Mouse (Mus musculus) C2C12 (cell line): ENCODE results near the gene Gm7694. TPM values are rescaled to one million over a fixed set of nuclear protein-coding genes. Genes with fewer than 3 reads are reported as not detected.

Experiments used
- H3K27me3 ChIP-seq: one replicate; pipeline ENCODE4 v1.6.1; 2011; ENCODE audit not compliant: control insufficient read depth, insufficient read depth, insufficient read length
- H3K36me3 ChIP-seq: one replicate; pipeline ENCODE4 v1.6.1; 2011; ENCODE audit not compliant: control insufficient read depth, insufficient read depth
- H3K4me3 ChIP-seq: one replicate; pipeline ENCODE4 v1.5.1; 2011; ENCODE audit warnings: mild to moderate bottlenecking, control low read depth; ENCODE audit not compliant: poor library complexity, insufficient read depth, severe bottlenecking
- H3K79me2 ChIP-seq: one replicate; pipeline ENCODE4 v1.6.1; 2011; ENCODE audit not compliant: control insufficient read depth, insufficient read depth
- H3K79me3 ChIP-seq: one replicate; pipeline ENCODE4 v1.6.1; 2011; ENCODE audit warnings: low read depth, control low read depth
- H3ac ChIP-seq: one replicate; pipeline ENCODE3; 2011; ENCODE audit warnings: low read depth; ENCODE audit not compliant: control insufficient read depth, insufficient read length
- CEBPB ChIP-seq: IDR thresholded peaks from one replicate; pipeline ENCODE4 v1.6.1; 2011; ENCODE audit warnings: low read depth, mild to moderate bottlenecking, control low read depth, moderate library complexity
- CTCF ChIP-seq: IDR thresholded peaks from one replicate; pipeline ENCODE4 v1.5.1; 2011; ENCODE audit not compliant: control insufficient read depth, insufficient read depth, insufficient read length
- FOSL1 ChIP-seq: IDR thresholded peaks from one replicate; pipeline ENCODE4 v1.8.0; 2011; ENCODE audit warnings: mild to moderate bottlenecking, low read length; ENCODE audit not compliant: poor library complexity, insufficient read depth, severe bottlenecking
- MAX ChIP-seq: IDR thresholded peaks from one replicate; pipeline ENCODE4 v1.6.1; 2011; ENCODE audit warnings: mild to moderate bottlenecking, control low read depth
- MYOD1 ChIP-seq: IDR thresholded peaks from one replicate; pipeline ENCODE4 v1.6.1; 2011; ENCODE audit warnings: low read depth; ENCODE audit not compliant: control insufficient read depth, insufficient read length
- MYOG ChIP-seq: IDR thresholded peaks from one replicate; pipeline ENCODE4 v1.6.1; 2011; ENCODE audit not compliant: control insufficient read depth, insufficient read length; ENCODE audit errors: extremely low read depth
- USF1 ChIP-seq: IDR thresholded peaks from one replicate; pipeline ENCODE4 v1.6.1; 2011; ENCODE audit warnings: low read depth, mild to moderate bottlenecking, control low read depth, moderate library complexity
- polyA plus RNA-seq: library from polyadenylated mRNA; unstranded; fragments of >200 nt; fragmentation: generic; extraction: Trizol; gene quantifications from one replicate; pipeline ENCODE4 v1.2.1, GENCODE M21; 2012; ENCODE audit warnings: missing spikeins

Gene Gm7694
- polyA plus RNA-seq, 1 experiment, result 0.01 TPM

DNA sequence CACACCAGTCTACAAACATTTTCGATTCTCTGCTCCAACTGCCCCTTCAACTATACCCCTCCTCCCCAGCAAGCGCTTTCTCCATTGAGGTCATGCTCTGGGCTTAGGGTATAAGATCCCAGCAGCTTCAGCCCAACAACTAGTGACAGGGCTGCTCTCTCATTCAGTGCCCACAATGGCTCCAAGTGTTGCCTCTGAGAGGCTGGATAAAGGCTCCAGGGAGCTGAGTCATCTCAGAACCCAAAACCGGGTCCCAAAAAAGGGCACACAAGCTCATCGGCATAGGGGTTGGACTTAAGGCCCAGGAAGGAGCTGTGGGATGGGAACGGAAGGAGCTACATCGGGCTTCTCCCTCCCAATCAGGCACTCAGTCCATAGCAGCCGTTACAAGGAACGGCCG, 4.4 kb downstream of the Gm7694 start:
- no peak overlapping the region for H3K4me3 ChIP-seq
- H3ac ChIP-seq, result no peak overlapping the region
- no peaks in the 10 kb centered on the region for H3K36me3 ChIP-seq
- no peak for TF ChIP-seq CTCF
- TF ChIP-seq MAX, result no peak
- TF ChIP-seq CEBPB, result no peak
- TF ChIP-seq MYOD1, result no peak
- TF ChIP-seq MYOG, result no peak
- no peak for TF ChIP-seq USF1
- no peak for TF ChIP-seq FOSL1
- H3K27me3 ChIP-seq, result peaks cover 42% of the 10 kb centered on the region
- no peaks in the 10 kb centered on the region for H3K79me2 ChIP-seq
- H3K79me3 ChIP-seq, result no peaks in the 10 kb centered on the region

- TF ChIP-seq MAX, result no peak
- no peak for TF ChIP-seq MYOD1
- no peak for TF ChIP-seq CEBPB
- TF ChIP-seq FOSL1, result no peak
- TF ChIP-seq USF1, result no peak
- TF ChIP-seq CTCF, result no peak
- TF ChIP-seq MYOG, result no peak
- no peaks in the 10 kb centered on the region for H3K79me2 ChIP-seq
- H3K36me3 ChIP-seq, result no peaks in the 10 kb centered on the region
- no peak overlapping the region for H3ac ChIP-seq
- H3K27me3 ChIP-seq, result peaks cover 46% of the 10 kb centered on the region
- no peaks in the 10 kb centered on the region for H3K79me3 ChIP-seq
- no peak overlapping the region for H3K4me3 ChIP-seq
These were observed 6.6 kb downstream of the Gm7694 start for GRCm38 (mm10) chr1:170299496-170299895.

- no peaks in the 10 kb centered on the region for H3K79me3 ChIP-seq
- no peaks in the 10 kb centered on the region for H3K36me3 ChIP-seq
- H3ac ChIP-seq, result no peak overlapping the region
- H3K79me2 ChIP-seq, result no peaks in the 10 kb centered on the region
- peaks cover 22% of the 10 kb centered on the region for H3K27me3 ChIP-seq
- TF ChIP-seq CTCF (no peak), FOSL1 (no peak), MYOD1 (no peak), CEBPB (no peak), MAX (no peak), MYOG (no peak), USF1 (no peak)
- H3K4me3 ChIP-seq, result no peak overlapping the region
These were observed 11.2 kb downstream of the Gm7694 start for GRCm38 (mm10) chr1:170294786-170295570.

GRCm38 (mm10) chr1:170293257-170293656, 12.9 kb downstream of the Gm7694 start:
- Histone ChIP-seq H3ac (no peak overlapping the region), H3K36me3 (no peaks in the 10 kb centered on the region), H3K79me2 (no peaks in the 10 kb centered on the region), H3K4me3 (no peak overlapping the region), H3K27me3 (peaks cover 9% of the 10 kb centered on the region), H3K79me3 (no peaks in the 10 kb centered on the region)
- TF ChIP-seq CTCF (no peak), USF1 (no peak), MYOD1 (no peak), MAX (no peak), CEBPB (no peak), FOSL1 (no peak), MYOG (no peak)

- Histone ChIP-seq H3K36me3 (no peaks in the 10 kb centered on the region), H3K27me3 (peaks cover 9% of the 10 kb centered on the region), H3K79me3 (no peaks in the 10 kb centered on the region), H3K79me2 (no peaks in the 10 kb centered on the region), H3K4me3 (no peak overlapping the region), H3ac (no peak overlapping the region)
- TF ChIP-seq MAX, result no peak
- no peak for TF ChIP-seq MYOG
- no peak for TF ChIP-seq CTCF
- no peak for TF ChIP-seq FOSL1
- TF ChIP-seq MYOD1, result no peak
- no peak for TF ChIP-seq USF1
- TF ChIP-seq CEBPB, result no peak
These were observed 13.7 kb downstream of the Gm7694 start for GRCm38 (mm10) chr1:170292239-170292951.

DNA sequence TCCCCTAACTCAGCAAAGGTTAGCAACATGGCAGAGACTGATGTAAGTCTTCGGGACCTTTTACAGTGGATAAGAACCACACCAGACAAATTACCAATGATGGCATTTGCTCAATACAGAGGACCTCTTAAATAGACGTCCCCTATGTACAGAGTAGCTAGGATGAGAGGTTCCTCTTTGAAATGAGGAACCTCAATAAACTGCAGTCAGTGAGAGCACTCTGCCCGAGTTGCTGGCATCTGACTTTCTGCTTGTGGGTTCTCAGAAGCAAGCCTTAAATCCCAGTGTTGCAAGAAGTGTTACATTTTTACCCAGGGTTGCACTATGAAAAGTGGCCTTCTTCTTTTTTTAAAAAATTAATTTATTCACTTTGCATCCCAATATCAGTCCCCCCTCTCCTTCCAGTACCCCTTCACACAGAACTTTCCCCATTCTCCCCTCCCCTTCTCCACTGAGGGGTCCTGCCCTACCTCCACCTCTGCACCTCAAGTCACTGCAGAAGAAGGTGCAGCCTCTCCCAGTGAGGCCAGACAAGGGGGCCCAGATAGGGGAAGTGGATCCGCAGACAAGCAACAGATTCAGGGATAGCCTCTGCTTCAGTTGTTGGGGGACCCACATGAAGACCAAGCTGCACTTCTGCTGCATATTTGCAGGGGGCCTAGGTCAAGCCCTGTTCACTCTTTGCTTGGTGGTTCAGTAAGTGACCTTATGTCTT, 23.6 kb downstream of the Gm7694 start:
- Histone ChIP-seq H3K4me3 (no peak overlapping the region), H3K27me3 (no peaks in the 10 kb centered on the region), H3K36me3 (no peaks in the 10 kb centered on the region), H3K79me2 (no peaks in the 10 kb centered on the region), H3K79me3 (no peaks in the 10 kb centered on the region), H3ac (no peak overlapping the region)
- TF ChIP-seq USF1, result no peak
- no peak for TF ChIP-seq FOSL1
- no peak for TF ChIP-seq MYOG
- no peak for TF ChIP-seq MYOD1
- no peak for TF ChIP-seq MAX
- TF ChIP-seq CTCF, result no peak
- no peak for TF ChIP-seq CEBPB
